Mouse (Mus musculus) R1 (cell line): ENCODE measurements at regions not wholly inside any gene's neighbourhood (a gene's known extent, or its start where the extent isn't known, plus 50 kb on each side); places are given as distances from the start of the nearest gene placed in this dataset.

ENCODE experiments used
- DNase-seq: peaks from one replicate; pipeline ENCODE4 v3.0.0-alpha.2; 2018; ENCODE audit warnings: low read depth, low spot score

DNA sequence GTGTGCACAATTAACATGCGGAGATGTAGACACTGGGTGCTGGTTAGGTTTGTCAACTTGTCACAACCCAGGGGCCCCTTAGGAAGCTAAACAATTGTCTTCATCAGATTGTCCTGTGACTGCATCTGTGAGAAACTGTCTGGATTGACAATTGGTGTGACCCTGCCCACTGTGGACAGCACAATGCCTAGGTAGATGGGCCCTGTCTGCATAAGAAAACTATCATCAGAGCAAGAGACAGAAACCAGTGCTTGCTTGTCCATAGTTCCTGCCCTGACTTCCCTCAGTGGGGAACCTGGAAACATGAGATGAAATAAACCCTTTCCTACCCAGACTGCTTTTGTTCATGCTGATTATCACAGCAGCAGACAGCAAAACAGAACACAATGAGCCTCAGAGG lies 63.5 kb upstream of the Tyw5 start:
- DNase-seq = peak; percentile 72

DNA sequence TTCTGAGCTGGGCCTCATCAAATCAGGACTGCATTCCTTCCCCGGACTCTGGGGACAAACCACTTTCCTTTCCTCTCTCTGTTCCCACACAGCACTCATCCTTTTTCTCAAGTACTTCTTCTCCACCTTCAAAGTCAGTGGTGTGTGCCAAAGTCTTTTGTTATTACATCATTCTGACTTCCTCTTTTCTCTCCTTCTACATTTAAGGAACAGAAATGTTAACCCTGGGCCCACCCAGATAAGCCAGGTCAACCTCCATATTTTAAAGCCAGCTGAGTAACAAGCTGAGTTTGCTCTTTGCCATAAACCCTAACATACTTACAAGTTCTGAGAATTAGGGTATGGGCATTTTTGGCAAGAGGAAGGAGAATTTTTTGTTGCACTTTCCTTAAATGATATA lies 65.3 kb upstream of the Tyw5 start:
- DNase-seq = no peak

DNA sequence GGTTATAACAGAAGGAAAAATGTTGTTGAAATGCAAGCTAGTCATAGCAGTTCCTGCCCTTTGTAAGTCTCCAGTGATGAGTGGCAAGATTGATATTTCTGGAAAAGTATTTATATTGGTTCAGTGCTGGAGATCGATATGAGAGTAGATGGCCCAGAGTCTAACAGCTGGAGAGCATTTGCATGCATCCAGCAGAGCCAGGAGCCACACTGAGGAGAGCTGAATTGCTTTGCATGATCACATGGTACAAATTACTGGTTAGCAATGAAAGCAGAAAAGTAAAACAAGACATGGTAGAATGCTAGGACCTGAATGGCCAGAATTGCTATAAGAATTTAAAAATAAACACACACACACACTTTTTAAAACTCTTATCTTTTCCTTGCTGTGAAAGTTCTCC lies 70.8 kb upstream of the Tyw5 start:
- no peak for DNase-seq

DNA sequence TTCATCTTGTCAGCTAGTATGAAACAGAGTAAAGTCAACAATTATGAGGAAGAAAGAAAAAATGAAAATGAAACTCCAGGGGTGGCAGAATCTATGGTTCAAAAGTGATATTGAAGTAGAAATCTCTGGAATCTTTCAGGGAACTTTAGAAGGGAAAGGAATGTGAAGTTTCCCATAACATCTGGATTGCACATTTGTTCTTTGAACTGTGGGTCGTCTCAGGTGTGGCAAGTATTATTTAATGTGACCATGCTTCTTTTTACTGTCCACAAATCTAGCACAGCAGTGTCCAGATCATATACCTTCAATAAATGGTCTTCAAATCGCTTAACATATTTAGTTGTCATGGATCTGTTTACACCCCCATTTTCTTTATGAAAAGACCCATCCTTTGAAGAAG lies 71.2 kb upstream of the Tyw5 start:
- no peak for DNase-seq

- DNase-seq = no peak
Observed at GRCm38 (mm10) chr1:57478800-57479199, 71.9 kb upstream of the Tyw5 start.

- no peak for DNase-seq
Observed at GRCm38 (mm10) chr1:57479566-57479965, 72.7 kb upstream of the Tyw5 start.

DNA sequence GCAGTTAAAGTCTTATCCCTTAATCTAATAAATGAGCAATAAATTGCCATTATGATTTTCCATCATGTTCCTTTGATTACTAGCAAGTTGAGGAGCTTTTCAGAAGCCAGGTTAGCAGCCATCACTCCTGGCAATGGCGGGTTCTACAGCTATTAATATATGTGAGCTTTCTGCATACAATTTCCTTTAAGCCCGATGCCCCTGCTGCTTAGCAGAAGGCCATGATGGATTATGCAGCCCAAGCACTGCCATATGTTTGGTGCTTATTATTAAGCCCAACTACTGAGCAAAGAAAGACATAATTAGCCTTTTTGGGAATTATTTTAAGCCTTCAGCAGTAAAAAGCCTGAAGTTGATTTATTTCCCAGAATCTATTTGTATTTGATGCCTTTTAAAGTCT lies 82.3 kb upstream of the Tyw5 start:
- DNase-seq = no peak

DNA sequence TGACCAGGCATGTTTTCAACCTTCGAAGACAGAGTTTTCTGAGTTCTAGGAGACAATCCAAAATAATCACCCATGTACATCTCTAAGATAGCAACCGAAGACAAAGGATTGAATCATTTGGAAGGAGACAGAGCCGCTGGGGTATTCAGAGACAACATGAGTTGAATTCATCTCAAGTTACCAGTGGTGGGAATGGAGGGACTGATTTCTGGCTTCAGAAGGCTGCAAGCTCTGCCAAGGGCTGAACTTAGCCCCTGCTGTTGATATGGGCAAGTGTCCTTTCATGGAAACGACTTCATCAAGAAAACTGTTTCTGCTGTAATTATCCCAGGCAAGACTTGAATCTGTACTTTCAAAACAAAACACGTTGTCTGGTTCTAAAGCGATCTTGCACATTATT lies 82.7 kb upstream of the Tyw5 start:
- no peak for DNase-seq

DNA sequence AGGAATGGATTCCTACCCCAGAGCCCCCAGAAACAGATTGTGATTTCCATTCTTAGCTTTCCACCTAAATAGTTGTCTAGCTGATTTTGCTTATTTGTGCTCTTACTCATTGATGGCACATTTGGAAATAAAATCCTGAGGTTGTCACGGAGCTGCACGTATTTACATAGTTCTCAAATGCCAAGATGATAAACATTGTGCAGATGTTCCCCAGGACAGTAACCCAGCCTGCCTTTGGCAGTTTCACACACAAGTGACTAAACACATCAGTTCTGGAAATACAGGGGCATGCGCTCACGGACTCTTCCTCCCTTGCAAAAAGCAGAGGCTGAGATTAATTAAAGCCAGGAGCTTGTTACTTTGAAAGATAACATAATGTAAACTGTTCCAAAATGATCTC lies 83.1 kb upstream of the Tyw5 start:
- no peak for DNase-seq

GRCm38 (mm10) chr1:57492696-57493095 lies 85.8 kb upstream of the Tyw5 start:
- no peak for DNase-seq

DNA sequence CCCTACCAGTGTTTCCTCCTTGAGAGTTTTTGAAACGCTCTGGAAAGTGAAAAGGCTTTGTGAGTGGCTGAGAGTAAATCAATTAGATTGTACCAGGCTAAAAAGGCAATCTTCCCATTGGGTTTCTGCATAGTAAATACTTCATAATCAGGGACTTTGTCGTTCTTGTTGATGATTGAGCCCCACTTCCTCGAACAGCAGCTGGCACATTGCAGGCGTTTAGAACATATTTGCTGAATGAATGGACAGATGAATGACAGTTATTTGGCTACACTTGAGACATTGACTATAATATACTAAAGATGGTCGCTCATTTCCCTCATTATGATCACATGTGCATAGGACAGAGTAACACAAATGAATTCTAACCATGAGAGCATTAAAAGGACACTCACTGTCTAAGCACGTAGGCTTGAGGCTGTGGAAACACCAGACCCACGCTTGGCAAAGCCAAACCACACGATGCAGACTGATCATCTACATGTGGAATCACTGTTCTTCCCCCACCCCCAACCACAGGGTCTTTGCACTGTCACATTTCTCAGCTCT lies 90.7 kb upstream of the Tyw5 start:
- DNase-seq = no peak

- no peak for DNase-seq
Observed at GRCm38 (mm10) chr1:57510359-57511120, 103.6 kb upstream of the Tyw5 start.

- no peak for DNase-seq
Observed at GRCm38 (mm10) chr1:57511902-57512301, 105.0 kb upstream of the Tyw5 start.

GRCm38 (mm10) chr1:57512516-57512915 lies 105.6 kb upstream of the Tyw5 start:
- no peak for DNase-seq

DNA sequence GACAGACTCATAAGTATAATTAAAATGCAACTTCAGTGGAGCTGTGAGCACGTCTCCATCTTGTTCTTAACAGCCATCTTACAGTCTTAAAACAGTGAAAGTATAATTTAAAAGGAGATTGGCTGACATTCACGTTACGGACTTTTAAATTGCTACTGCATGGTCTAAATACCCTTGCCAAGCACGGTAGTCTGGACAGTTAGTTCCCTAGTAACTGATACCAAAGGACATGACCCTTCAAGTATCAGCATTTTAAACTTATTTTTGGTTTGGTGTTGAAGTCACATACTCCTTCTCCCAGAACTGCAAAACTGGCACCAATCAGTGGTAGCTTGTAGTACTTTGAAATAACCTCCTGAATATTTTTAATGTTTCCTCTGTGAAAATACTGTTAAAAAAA lies 119.1 kb upstream of the Tyw5 start:
- no peak for DNase-seq

DNA sequence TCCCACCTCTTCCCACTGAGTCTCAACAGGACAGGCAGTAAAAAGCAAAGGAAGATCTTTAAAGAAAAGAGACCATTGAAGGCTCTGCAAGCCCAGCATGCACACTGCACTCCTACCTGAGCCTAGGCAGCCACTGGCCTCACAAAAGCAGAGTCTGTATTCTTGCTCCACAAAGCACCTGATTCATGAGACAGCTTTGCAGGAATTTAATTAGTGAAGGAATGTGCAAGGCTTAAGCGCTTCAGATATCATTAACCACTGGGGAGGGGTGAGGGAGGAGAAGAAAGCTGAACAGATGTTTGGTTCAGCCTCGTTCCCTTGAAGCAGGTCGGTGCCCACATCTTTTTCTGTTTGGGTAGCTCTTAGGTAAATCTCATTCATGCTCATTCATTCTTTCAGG lies 121.8 kb upstream of the Tyw5 start:
- DNase-seq = peak; percentile 16

DNA sequence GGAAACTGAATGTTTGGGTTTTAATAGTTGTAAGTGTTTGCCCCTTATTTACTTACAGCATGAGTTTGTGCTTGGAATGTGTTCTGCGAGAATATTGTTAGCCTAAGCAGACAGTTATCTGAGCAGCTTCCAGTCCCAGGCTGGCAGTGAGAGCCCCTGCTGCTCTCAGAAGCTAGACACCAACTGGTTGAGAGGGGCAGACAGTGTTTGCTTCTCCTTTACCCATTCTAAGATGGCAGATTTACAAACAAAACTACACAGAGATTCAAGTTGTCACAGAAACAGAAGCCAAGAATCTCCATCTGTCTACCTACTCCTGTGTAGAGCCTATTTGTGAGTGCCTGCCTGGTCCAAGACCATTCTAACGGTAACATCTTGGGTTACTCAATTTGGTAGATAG lies 122.4 kb upstream of the Tyw5 start:
- DNase-seq = no peak

DNA sequence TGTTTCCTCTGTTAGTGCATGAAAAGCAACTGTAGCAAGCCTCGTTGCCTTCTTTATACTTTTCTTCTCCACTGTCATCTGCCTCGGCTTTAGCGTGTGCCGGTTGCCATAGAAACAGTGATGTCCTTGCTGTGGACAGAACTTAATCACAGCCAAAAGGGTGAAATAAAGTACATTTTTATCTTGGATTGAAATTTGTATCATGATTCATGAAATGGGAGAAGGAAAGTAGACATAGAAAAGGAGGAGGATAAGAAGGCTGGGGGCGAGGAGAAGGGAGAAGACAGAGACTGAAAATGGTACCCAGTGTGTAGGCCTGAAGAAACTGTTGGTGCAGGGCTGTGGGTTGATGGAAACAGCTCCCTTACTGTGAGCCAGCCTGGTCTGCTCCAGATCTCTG lies 130.5 kb upstream of the Tyw5 start:
- no peak for DNase-seq

- DNase-seq = no peak
Observed at GRCm38 (mm10) chr1:57544684-57545083, 137.8 kb upstream of the Tyw5 start.

- no peak for DNase-seq
Observed at GRCm38 (mm10) chr1:57545792-57546685, 139.1 kb upstream of the Tyw5 start.

GRCm38 (mm10) chr1:57561517-57561916 lies 154.6 kb upstream of the Tyw5 start:
- DNase-seq = no peak

- peak; percentile 56 for DNase-seq
Observed at GRCm38 (mm10) chr1:57564676-57565075, 157.8 kb upstream of the Tyw5 start.

DNA sequence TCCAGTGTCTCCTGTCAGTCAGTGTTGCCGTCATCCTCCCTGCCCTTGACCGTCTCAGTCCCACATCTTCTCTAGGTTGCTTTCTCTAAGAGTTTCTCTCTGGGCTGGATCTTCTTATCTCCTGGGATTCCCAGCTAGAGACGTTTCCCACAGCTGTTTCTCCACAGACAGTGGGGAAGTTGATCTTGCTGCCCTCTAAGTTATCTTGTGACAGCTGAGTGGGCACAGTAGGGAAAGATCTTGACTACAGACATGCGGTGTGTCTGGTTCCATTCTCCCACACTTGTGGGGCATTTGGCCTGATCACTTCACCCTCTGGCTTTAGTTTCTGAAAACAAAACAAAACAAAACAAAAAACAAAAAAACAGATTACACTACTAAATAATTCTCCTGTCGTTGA lies 165.2 kb upstream of the Tyw5 start:
- DNase-seq = no peak
